Mouse (Mus musculus) frontal cortex, postnatal 25 days (tissue): ENCODE results near the gene Caln1.
"Not testable (repeated sequence)": the region's sequence is repeated elsewhere in the genome, so short reads cannot be mapped to it uniquely, and the experiment has no call there.

Source experiments
- DNase-seq, 2 experiments: peaks; one replicate each; pipeline ENCODE4 v3.0.0; 2022; ENCODE audit warnings: low spot score in 2 of 2

The Caln1 gene

GRCm38 (mm10) chr5:130547496-130547895 is 178.2 kb downstream of the Caln1 start:
- no peak for DNase-seq

DNA sequence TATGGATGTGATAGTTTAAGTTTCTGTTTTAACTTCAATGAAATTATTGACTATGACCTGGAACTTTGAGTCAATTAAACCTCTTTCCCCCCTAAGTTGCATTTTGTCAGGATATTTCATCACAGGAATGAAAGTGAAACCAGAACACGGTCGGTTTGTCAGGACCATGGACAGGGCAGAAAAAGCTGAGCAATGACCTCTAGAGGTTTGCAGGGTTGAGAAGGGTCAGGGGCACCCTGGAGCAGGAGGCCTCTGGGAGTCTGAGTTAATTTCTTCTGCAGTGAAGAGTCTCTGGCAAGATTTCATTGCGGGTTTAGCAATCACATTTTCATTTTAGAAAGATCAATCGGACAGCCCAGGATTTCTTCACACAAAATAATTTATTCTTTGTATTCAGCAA is 184.7 kb downstream of the Caln1 start:
- DNase-seq: no peak

DNA sequence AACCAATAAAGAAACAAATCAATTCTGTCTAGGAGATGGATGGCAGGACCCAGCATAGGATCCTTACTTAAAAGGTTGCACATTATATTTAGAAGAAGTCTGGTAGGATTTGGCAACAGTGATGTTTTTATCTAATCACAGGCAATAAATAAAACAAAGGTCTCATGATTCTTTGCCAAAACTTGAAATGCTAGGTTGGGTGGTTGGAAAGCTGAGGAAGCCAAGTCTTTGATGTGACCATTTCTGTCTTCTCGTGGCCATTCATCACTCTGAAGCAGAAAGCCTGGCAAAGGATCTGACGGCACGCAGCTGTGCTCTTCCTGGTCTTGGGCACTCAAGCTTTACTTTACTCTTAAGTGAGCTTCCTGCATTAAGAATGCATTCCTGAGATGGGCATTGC is 193.9 kb downstream of the Caln1 start:
- no peak for DNase-seq

- DNase-seq: no peak
Observed at GRCm38 (mm10) chr5:130566002-130566401, 196.7 kb downstream of the Caln1 start.

GRCm38 (mm10) chr5:130577581-130577980 is 208.3 kb downstream of the Caln1 start:
- DNase-seq: no peak

DNA sequence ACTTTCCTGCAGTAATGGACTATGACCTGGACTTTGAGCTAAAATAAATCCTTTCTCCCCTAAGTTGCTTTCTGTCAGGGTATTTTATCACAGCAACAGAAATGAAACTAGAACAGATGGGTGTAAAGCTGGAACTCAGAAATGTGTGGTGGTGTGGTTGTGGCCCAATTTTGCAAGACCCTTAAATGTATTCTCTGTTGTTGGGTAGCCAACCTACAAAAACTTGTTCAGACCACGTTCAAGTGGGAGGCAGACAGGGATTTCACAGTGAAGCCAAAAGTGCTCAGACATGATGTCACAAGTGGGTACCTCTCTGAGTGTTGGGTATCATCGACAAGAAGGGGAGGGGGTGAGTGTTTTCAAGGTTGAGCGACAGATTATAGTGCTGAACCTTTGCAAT is 214.8 kb downstream of the Caln1 start:
- no peak for DNase-seq

DNA sequence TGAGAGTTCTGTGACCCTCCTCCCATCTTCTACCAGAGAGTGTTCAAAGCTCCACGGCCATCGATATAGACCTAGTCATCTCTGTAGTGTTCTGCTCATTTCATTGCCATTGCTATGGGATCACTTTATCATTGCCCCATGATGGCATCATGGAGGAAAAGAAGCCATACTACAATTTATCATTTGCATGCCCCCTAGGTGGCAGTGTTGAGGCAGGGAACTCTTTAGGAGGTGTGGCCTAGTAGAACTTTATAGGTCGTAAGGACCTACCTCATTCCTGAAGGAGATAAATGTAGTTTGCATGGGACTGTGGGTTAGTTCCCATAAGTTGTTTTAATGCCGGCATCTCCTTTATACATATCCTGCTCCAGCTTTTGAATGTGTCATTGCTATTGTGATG is 217.0 kb downstream of the Caln1 start:
- no peak for DNase-seq

GRCm38 (mm10) chr5:130596541-130596940 is 227.3 kb downstream of the Caln1 start:
- no peak for DNase-seq

DNA sequence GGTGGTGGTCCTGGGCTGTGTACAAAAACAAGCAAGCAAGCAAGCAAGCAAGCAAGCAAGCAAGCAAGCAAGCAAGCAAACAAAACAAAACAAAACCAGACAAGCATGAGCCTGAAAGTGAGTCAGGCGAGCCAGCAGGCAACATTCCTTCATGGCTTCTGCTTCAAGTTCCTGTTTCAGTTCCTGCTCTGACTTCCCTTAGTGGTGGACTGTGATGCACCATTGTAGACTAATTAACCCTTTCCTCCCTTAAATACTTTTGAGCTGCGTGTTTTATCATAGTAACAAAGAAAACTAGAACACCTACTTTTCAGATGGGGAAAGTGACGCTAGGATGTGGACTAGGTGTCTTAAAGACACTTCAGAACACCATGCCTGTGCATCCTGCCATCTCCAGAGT is 244.4 kb downstream of the Caln1 start:
- DNase-seq: no peak

GRCm38 (mm10) chr5:130614209-130614608 is 245.0 kb downstream of the Caln1 start:
- no peak for DNase-seq

DNA sequence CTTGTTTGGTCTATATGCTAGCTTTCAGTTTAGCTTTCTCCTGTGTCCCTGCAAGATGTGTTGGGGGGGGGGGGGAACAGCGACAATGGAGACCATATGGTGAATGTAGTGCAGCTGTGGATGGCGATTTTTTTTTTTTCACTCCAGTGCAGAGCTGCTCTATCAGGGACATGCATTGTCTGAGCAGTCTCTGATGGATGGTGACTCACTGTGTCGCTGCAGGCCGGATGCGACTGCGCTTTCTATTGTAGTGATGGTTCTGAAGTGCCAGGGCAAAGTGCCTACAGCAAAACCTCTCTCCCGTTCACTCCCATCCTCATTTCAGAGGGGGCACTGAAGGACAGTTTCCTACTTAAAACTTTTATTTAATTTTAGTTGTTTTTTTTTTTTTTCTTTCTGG is 250.8 kb downstream of the Caln1 start:
- DNase-seq: no peak

- DNase-seq: no peak
Observed at GRCm38 (mm10) chr5:130623206-130623605, 254.0 kb downstream of the Caln1 start.

DNA sequence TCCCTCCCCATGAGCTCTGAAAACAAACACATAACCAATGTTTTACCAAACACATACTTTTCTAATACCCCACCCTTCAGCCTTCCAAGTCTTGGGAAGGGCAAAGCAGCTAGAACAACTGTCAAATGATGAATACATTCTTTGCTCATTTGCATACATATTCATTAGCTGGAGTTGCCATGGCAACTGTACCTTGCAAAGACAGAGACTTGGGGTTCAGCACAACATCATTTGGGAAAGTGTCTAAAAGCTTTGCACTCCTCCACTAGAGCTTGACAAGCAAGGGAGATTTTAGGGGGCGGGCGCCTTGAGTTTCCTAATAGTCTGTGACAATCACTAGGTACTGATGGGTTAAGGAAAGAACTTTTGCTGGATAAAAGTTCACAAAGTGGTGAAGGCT is 258.5 kb downstream of the Caln1 start:
- no peak for DNase-seq

GRCm38 (mm10) chr5:130635397-130635796 is 266.1 kb downstream of the Caln1 start:
- no peak for DNase-seq

- no peak for DNase-seq
Observed at GRCm38 (mm10) chr5:130641881-130642280, 272.6 kb downstream of the Caln1 start.

GRCm38 (mm10) chr5:130646126-130646525 is 276.9 kb downstream of the Caln1 start:
- DNase-seq: not testable (repeated sequence)

GRCm38 (mm10) chr5:130658141-130658540 is 288.9 kb downstream of the Caln1 start:
- DNase-seq: no peak

- no peak for DNase-seq
Observed at GRCm38 (mm10) chr5:130666091-130666490, 296.8 kb downstream of the Caln1 start.

GRCm38 (mm10) chr5:130672588-130672987 is 303.3 kb downstream of the Caln1 start:
- DNase-seq: no peak

- no peak for DNase-seq
Observed at GRCm38 (mm10) chr5:130673092-130673491, 303.8 kb downstream of the Caln1 start.

DNA sequence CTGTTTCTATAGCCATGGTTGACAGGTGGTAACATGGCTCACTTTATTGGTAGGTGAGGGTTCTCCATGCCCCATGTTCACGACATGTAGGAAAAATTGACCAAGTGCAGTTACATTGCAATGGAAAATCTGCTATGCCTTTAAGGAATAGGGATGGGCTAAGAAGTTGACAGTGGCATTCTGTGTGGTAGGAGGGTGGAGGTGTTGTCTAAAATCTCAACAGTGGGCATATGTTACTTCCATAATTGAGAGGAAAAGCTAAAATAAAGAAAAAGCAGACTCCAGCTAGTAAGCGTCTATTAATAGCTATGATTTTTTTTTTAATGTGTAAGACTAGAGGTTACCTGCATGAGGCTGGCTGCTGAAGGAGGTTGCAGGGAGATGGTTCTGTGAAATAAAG is 308.6 kb downstream of the Caln1 start:
- no peak for DNase-seq

- DNase-seq: peak in 1 of 2 experiments; percentile 44
Observed at GRCm38 (mm10) chr5:130685911-130686658, 316.8 kb downstream of the Caln1 start.

GRCm38 (mm10) chr5:130688385-130689138 is 319.3 kb downstream of the Caln1 start:
- no peak for DNase-seq
